Mouse (Mus musculus) CH12.LX (cell line): Measurements from ENCODE around the gene Agtpbp1. TPM values are rescaled to one million over a fixed set of nuclear protein-coding genes. Genes with fewer than 3 reads are reported as not detected.

Source experiments
- DNase-seq: peaks from one replicate; pipeline ENCODE4 v3.0.0-alpha.2; 2013; ENCODE audit errors: extremely low read depth
- H3K27ac ChIP-seq: 2 replicates; pipeline ENCODE4 v1.5.1; 2012; ENCODE audit warnings: low read depth, mild to moderate bottlenecking, control low read depth, moderate library complexity; ENCODE audit not compliant: insufficient read depth
- H3K27me3 ChIP-seq: replicated peaks from 2 replicates; pipeline ENCODE3; 2012; ENCODE audit warnings: inconsistent platforms
- H3K36me3 ChIP-seq, 2 experiments: replicated peaks in 1 of 2; 2 replicates each; pipeline versions ENCODE3 to v1.6.1; 2012; ENCODE audit warnings: inconsistent platforms in 1 of 2, low read length in 1 of 2, mild to moderate bottlenecking in 1 of 2, mixed read lengths in 1 of 2, moderate library complexity in 1 of 2; ENCODE audit not compliant: control insufficient read depth in 1 of 2, insufficient read depth in 1 of 2
- H3K4me1 ChIP-seq, 2 experiments: 2 replicates each; pipeline ENCODE4 v1.6.1; 2012; ENCODE audit warnings: inconsistent platforms in 1 of 2, moderate library complexity in 1 of 2; ENCODE audit not compliant: insufficient read depth in 2 of 2, control insufficient read depth in 1 of 2
- H3K4me2 ChIP-seq: 2 replicates; pipeline ENCODE4 v1.6.1; 2012; ENCODE audit warnings: low read depth, mild to moderate bottlenecking, control low read depth; ENCODE audit not compliant: poor library complexity, insufficient read depth, severe bottlenecking
- H3K4me3 ChIP-seq, 3 experiments: fragments of 150-350 bp in 1 of 3; sonication (generic) in 1 of 3; replicated peaks in 1 of 3; 2 replicates each; pipeline versions ENCODE3 to v1.5.1; 2011 to 2012; ENCODE audit warnings: low read depth in 2 of 3, low read length in 2 of 3, mild to moderate bottlenecking in 2 of 3, moderate library complexity in 2 of 3, control low read depth in 1 of 3, improper control_type of control experiment in 1 of 3, inconsistent platforms in 1 of 3, mixed read lengths in 1 of 3; ENCODE audit not compliant: poor library complexity in 1 of 3
- H3K79me2 ChIP-seq: replicated peaks from 2 replicates; pipeline ENCODE4 v1.6.1; 2012; ENCODE audit warnings: mild to moderate bottlenecking, moderate library complexity; ENCODE audit not compliant: control insufficient read depth, poor library complexity, insufficient read depth, severe bottlenecking; ENCODE audit errors: extremely low read depth
- H3K9ac ChIP-seq: 2 replicates; pipeline ENCODE4 v1.6.1; 2012; ENCODE audit warnings: low read depth, mild to moderate bottlenecking, control low read depth, moderate library complexity; ENCODE audit not compliant: insufficient read depth
- H3K9me3 ChIP-seq: replicated peaks from 2 replicates; pipeline ENCODE3; 2012; ENCODE audit warnings: low read length, inconsistent platforms, mixed read lengths
- BHLHE40 ChIP-seq: IDR thresholded peaks from 2 replicates; pipeline ENCODE4 v1.6.1; 2011; ENCODE audit warnings: mild to moderate bottlenecking, low read depth, low read length, improper control_type of control experiment
- ELF1 ChIP-seq: IDR thresholded peaks from 2 replicates; pipeline ENCODE4 v1.6.1; 2014; ENCODE audit warnings: low read depth, mild to moderate bottlenecking, inconsistent platforms, low read length, improper control_type of control experiment
- EP300 ChIP-seq: IDR thresholded peaks from 2 replicates; pipeline ENCODE4 v1.6.1; 2011; ENCODE audit warnings: low read length, improper control_type of control experiment
- ETS1 ChIP-seq: conservative IDR thresholded peaks from 2 replicates; pipeline ENCODE4 v1.6.1; 2012; ENCODE audit warnings: low read depth, mild to moderate bottlenecking, inconsistent platforms, low read length, improper control_type of control experiment, moderate library complexity
- GABPA ChIP-seq: IDR thresholded peaks from 2 replicates; pipeline ENCODE4 v1.6.1; 2012; ENCODE audit warnings: low read depth, low read length, improper control_type of control experiment, inconsistent platforms; ENCODE audit not compliant: insufficient replicate concordance
- HCFC1 ChIP-seq: IDR thresholded peaks from 2 replicates; pipeline ENCODE4 v1.6.1; 2012; ENCODE audit warnings: low read depth, mild to moderate bottlenecking, inconsistent platforms, low read length, improper control_type of control experiment
- JUN ChIP-seq: IDR thresholded peaks from 2 replicates; pipeline ENCODE4 v1.6.1; 2011; ENCODE audit warnings: low read depth, mild to moderate bottlenecking, low read length, improper control_type of control experiment, moderate library complexity; ENCODE audit not compliant: insufficient read depth
- KAT2A ChIP-seq: IDR thresholded peaks from 2 replicates; pipeline ENCODE4 v1.6.1; 2012; ENCODE audit warnings: low read length, improper control_type of control experiment, inconsistent platforms; ENCODE audit not compliant: insufficient replicate concordance
- MAFK ChIP-seq: IDR thresholded peaks from 2 replicates; pipeline ENCODE4 v1.6.1; 2011; ENCODE audit warnings: low read length, improper control_type of control experiment; ENCODE audit not compliant: insufficient replicate concordance
- MAZ ChIP-seq: IDR thresholded peaks from 2 replicates; pipeline ENCODE4 v1.6.1; 2012; ENCODE audit warnings: low read depth, mild to moderate bottlenecking, inconsistent platforms, low read length, improper control_type of control experiment, moderate library complexity
- MXI1 ChIP-seq: IDR thresholded peaks from 2 replicates; pipeline ENCODE4 v1.6.1; 2011; ENCODE audit warnings: mild to moderate bottlenecking, low read depth, low read length, improper control_type of control experiment
- MYC ChIP-seq: IDR thresholded peaks from 2 replicates; pipeline ENCODE4 v1.6.1; 2011; ENCODE audit warnings: low read depth, mild to moderate bottlenecking, improper control_type of control experiment, low read length
- NELFE ChIP-seq: IDR thresholded peaks from 2 replicates; pipeline ENCODE4 v1.6.1; 2011; ENCODE audit warnings: low read depth, low read length, improper control_type of control experiment
- NRF1 ChIP-seq: IDR thresholded peaks from 2 replicates; pipeline ENCODE4 v1.6.1; 2014; ENCODE audit warnings: low read depth, mild to moderate bottlenecking, inconsistent platforms, low read length, improper control_type of control experiment, moderate library complexity
- PAX5 ChIP-seq: IDR thresholded peaks from 2 replicates; pipeline ENCODE4 v1.6.1; 2012; ENCODE audit warnings: low read length, inconsistent platforms, mixed read lengths
- POLR2A ChIP-seq: IDR thresholded peaks from 2 replicates; pipeline ENCODE4 v1.6.1; 2011; ENCODE audit warnings: low read depth, mild to moderate bottlenecking, improper control_type of control experiment, low read length
- POLR2AphosphoS2 ChIP-seq: IDR thresholded peaks from 2 replicates; pipeline ENCODE4 v1.6.1; 2011; ENCODE audit warnings: low read depth, low read length, improper control_type of control experiment
- RCOR1 ChIP-seq: conservative IDR thresholded peaks from 2 replicates; pipeline ENCODE4 v1.6.1; 2012; ENCODE audit warnings: low read depth, mild to moderate bottlenecking, inconsistent platforms, low read length, improper control_type of control experiment
- SIN3A ChIP-seq: IDR thresholded peaks from 2 replicates; pipeline ENCODE4 v1.6.1; 2012; ENCODE audit warnings: low read length, improper control_type of control experiment, inconsistent platforms
- TBP ChIP-seq: conservative IDR thresholded peaks from 2 replicates; pipeline ENCODE4 v1.6.1; 2011; ENCODE audit warnings: low read depth, low read length, improper control_type of control experiment
- TCF12 ChIP-seq: IDR thresholded peaks from 2 replicates; pipeline ENCODE4 v1.6.1; 2014; ENCODE audit warnings: low read depth, mild to moderate bottlenecking, inconsistent platforms, low read length, improper control_type of control experiment
- UBTF ChIP-seq: IDR thresholded peaks from 2 replicates; pipeline ENCODE4 v1.6.1; 2012; ENCODE audit warnings: low read depth, mild to moderate bottlenecking, inconsistent platforms, low read length, improper control_type of control experiment, moderate library complexity
- USF1 ChIP-seq: IDR thresholded peaks from 2 replicates; pipeline ENCODE4 v1.6.1; 2014; ENCODE audit warnings: low read depth, mild to moderate bottlenecking, inconsistent platforms, low read length, improper control_type of control experiment
- USF2 ChIP-seq: conservative IDR thresholded peaks from 2 replicates; pipeline ENCODE4 v1.6.1; 2011; ENCODE audit warnings: low read depth, low read length, improper control_type of control experiment
- ZC3H11A ChIP-seq: IDR thresholded peaks from 2 replicates; pipeline ENCODE4 v1.6.1; 2012; ENCODE audit warnings: low read depth, mild to moderate bottlenecking, inconsistent platforms, low read length, improper control_type of control experiment
- ZKSCAN1 ChIP-seq: IDR thresholded peaks from 2 replicates; pipeline ENCODE4 v1.6.1; 2012; ENCODE audit warnings: low read depth, inconsistent platforms, low read length, improper control_type of control experiment, borderline replicate concordance
- ZMIZ1 ChIP-seq: IDR thresholded peaks from 2 replicates; pipeline ENCODE4 v1.6.1; 2012; ENCODE audit warnings: low read depth, mild to moderate bottlenecking, inconsistent platforms, low read length, improper control_type of control experiment
- ZNF384 ChIP-seq: IDR thresholded peaks from 2 replicates; pipeline ENCODE4 v1.6.1; 2012; ENCODE audit warnings: low read depth, low read length, improper control_type of control experiment, inconsistent platforms
- dilution Hi-C: fragments of 300-500 bp; cut with MboI; formaldehyde crosslinking; loops from 2 replicates; pipeline ENCODE4 v1.14.3; 2020; ENCODE audit warnings: low sequenced_read_pairs; ENCODE audit not compliant: extremely low pct_unique_long_range_greater_than_20kb, extremely low pct_ligation_motif_present
- in situ Hi-C: fragments of 300-500 bp; cut with MboI; formaldehyde crosslinking; loops from 3 replicates; pipeline ENCODE4 v1.14.3; 2019; ENCODE audit warnings: low sequenced_read_pairs, low pct_ligation_motif_present, low pct_unique_long_range_greater_than_20kb, mixed read lengths
- polyA plus RNA-seq: library from polyadenylated mRNA; unstranded; fragments of >175 nt; gene quantifications from 2 replicates; pipeline ENCODE4 v1.2.1, GENCODE M21; 2012; ENCODE audit warnings: low read depth; ENCODE audit not compliant: insufficient read length
- total RNA-seq, 2 experiments: library from RNA; depleted of rRNA; stranded (reverse); fragments of 300-350 nt in 1 of 2; fragments of >200 nt in 1 of 2; gene quantifications; 2 replicates each; pipeline ENCODE4 v1.2.3; 2012 to 2014

Gene Agtpbp1
- total and polyA plus RNA-seq, 3 experiments, result 15.7 to 21.5 (median 19.5) TPM

DNA sequence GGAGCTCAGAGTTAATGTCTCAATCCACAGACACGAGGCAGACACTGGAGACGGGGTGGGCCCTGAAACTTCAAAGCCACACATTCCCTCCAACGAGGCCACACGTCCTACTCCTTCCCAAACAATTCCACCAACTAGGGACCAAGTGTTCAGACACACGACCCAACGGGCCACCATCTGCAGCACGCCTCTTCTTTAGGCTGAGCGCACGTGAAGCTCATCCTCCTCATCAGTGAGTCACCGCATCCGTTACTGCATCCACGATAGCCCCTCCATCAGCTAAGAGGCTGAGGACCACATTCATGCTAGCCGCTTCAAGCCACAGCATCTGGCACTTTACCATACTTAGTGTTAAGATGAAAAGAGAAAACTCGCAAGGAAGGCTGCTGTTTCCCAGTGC lies 107.6 kb downstream of the Agtpbp1 start:
- H3K4me2 ChIP-seq, result no peak overlapping the region
- H3K4me1 ChIP-seq, result no peaks in the 10 kb centered on the region
- H3K4me3 ChIP-seq, result no peak overlapping the region
- TF ChIP-seq NRF1, result no peak
- TF ChIP-seq TBP, result no peak
- TF ChIP-seq USF2, result no peak
- no peak for TF ChIP-seq ZNF384
- no peak for TF ChIP-seq ETS1
- no peak for TF ChIP-seq MXI1
- no peak for TF ChIP-seq GABPA
- TF ChIP-seq HCFC1, result no peak
- TF ChIP-seq EP300, result no peak
- TF ChIP-seq SIN3A, result no peak
- no peak for TF ChIP-seq TCF12
- no peak for TF ChIP-seq PAX5
- no peak for TF ChIP-seq RCOR1
- TF ChIP-seq USF1, result no peak
- no peak for TF ChIP-seq BHLHE40
- no peak for TF ChIP-seq ZKSCAN1
- no peak for DNase-seq
- peaks cover 28 to 57% of the 10 kb centered on the region in 2 experiments for H3K36me3 ChIP-seq
- no peaks in the 10 kb centered on the region for H3K79me2 ChIP-seq
- no peaks in the 10 kb centered on the region for H3K27me3 ChIP-seq
- dilution Hi-C loops (no loop called here), in situ Hi-C loops (no loop called here)
- no peak overlapping the region for H3K27ac ChIP-seq
- no peak overlapping the region for H3K9ac ChIP-seq
- H3K9me3 ChIP-seq, result no peaks in the 10 kb centered on the region

DNA sequence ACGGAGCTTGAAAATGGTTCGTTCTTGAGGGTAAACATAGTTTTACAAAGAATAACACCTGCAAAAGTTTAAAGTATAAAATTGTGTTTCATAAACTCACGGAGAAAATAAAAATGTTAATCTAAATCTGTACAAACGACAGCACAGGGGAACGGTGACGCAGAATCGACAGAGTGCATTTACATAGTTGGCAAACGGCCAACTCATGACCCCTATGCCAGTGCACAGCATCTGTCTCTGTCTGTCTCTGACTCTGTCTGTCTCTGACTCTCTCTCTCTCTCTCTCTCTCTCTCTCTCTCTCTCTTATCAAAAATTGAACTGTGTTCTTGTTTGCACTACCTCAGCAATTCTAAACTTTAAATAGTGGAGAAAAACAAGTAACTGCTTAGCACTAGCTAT lies 110.1 kb downstream of the Agtpbp1 start:
- no peak overlapping the region for H3K4me3 ChIP-seq
- H3K9me3 ChIP-seq, result no peaks in the 10 kb centered on the region
- dilution Hi-C loops (no loop called here), in situ Hi-C loops (no loop called here)
- DNase-seq, result no peak
- TF ChIP-seq ZKSCAN1 (no peak), ZC3H11A (no peak), MYC (no peak), MAZ (no peak), MAFK (no peak), NELFE (no peak), JUN (no peak), USF2 (no peak), SIN3A (no peak), ETS1 (no peak), POLR2A (no peak), ELF1 (no peak), TCF12 (no peak), UBTF (no peak), KAT2A (no peak), BHLHE40 (no peak), POLR2AphosphoS2 (no peak), ZMIZ1 (no peak)
- no peak overlapping the region for H3K9ac ChIP-seq
- H3K79me2 ChIP-seq, result no peaks in the 10 kb centered on the region
- no peak overlapping the region for H3K27ac ChIP-seq
- H3K4me2 ChIP-seq, result no peak overlapping the region
- peaks cover 0 to 11% of the 10 kb centered on the region in 2 experiments; a peak in 2 of 4 replicates for H3K4me1 ChIP-seq
- H3K27me3 ChIP-seq, result no peaks in the 10 kb centered on the region
- peaks cover 28 to 58% of the 10 kb centered on the region in 2 experiments for H3K36me3 ChIP-seq
